Mouse (Mus musculus) intestine, embryonic 14.5 days (tissue): ENCODE data around the gene Sec14l4. TPM values are rescaled to one million over a fixed set of nuclear protein-coding genes. Genes with fewer than 3 reads are reported as not detected.
"Not testable (repeated sequence)": the region's sequence is repeated elsewhere in the genome, so short reads cannot be mapped to it uniquely, and the experiment has no call there.

Source experiments
- ATAC-seq: fragments of 200-750 bp; cut with Nextera tagmentation; replicated peaks from 2 replicates; pipeline ENCODE4 v1.8.0; 2017; ENCODE audit warnings: low read depth, moderate number of reproducible peaks, moderate TSS enrichment, moderate library complexity; ENCODE audit not compliant: low FRiP score, low TSS enrichment
- DNase-seq: peaks from one replicate; pipeline ENCODE4 v3.0.0-alpha.2; 2018; ENCODE audit warnings: low spot score
- H3K27ac ChIP-seq: fragments of 300-500 bp; sonication (generic); 2 replicates; pipeline ENCODE4 v1.5.1; 2014; ENCODE audit warnings: low read depth, mild to moderate bottlenecking, control low read depth
- H3K27me3 ChIP-seq: fragments of 300-500 bp; sonication (generic); replicated peaks from 2 replicates; pipeline ENCODE4 v1.6.1; 2014; ENCODE audit warnings: low read length, control low read depth; ENCODE audit not compliant: control insufficient read depth, insufficient read depth
- H3K36me3 ChIP-seq: fragments of 300-500 bp; sonication (generic); 2 replicates; pipeline ENCODE4 v1.6.1; 2014; ENCODE audit warnings: low read length, control low read depth; ENCODE audit not compliant: control insufficient read depth, insufficient read depth
- H3K4me1 ChIP-seq: fragments of 300-500 bp; sonication (generic); replicated peaks from 2 replicates; pipeline ENCODE4 v1.6.1; 2014; ENCODE audit warnings: low read length, control low read depth, mixed read lengths; ENCODE audit not compliant: control insufficient read depth, insufficient read depth
- H3K4me2 ChIP-seq: fragments of 300-500 bp; sonication (generic); 2 replicates; pipeline ENCODE4 v1.6.1; 2014; ENCODE audit warnings: low read length
- H3K4me3 ChIP-seq: fragments of 300-500 bp; sonication (generic); 2 replicates; pipeline ENCODE4 v1.5.1; 2014; ENCODE audit warnings: low read depth, low read length, control low read depth, mixed read lengths
- H3K9ac ChIP-seq: fragments of 300-500 bp; sonication (generic); 2 replicates; pipeline ENCODE4 v1.6.1; 2014; ENCODE audit warnings: mild to moderate bottlenecking, low read length
- H3K9me3 ChIP-seq: fragments of 300-500 bp; sonication (generic); 2 replicates; pipeline ENCODE4 v1.6.1; 2016; ENCODE audit warnings: low read length, control low read depth; ENCODE audit not compliant: control insufficient read depth
- WGBS: fragments of 180-500 bp; shearing (Covaris S2); extraction: QIAGEN DNeasy Blood & Tissue Kit; methylation state at CpG from one replicate; pipeline ENCODE4 v1.1.7; 2014; 5-methylcytosine and 5-hydroxymethylcytosine counted together
- polyA plus RNA-seq: library from polyadenylated mRNA; unstranded; fragments of >200 nt; fragmentation: Nextera tagmentation; extraction: Ambion mirVana; gene quantifications from 2 replicates; pipeline ENCODE4 v1.2.1, GENCODE M21; 2014

The Sec14l4 gene
- polyA plus RNA-seq, 1 experiment from 2014 or later: 0.38 TPM

DNA sequence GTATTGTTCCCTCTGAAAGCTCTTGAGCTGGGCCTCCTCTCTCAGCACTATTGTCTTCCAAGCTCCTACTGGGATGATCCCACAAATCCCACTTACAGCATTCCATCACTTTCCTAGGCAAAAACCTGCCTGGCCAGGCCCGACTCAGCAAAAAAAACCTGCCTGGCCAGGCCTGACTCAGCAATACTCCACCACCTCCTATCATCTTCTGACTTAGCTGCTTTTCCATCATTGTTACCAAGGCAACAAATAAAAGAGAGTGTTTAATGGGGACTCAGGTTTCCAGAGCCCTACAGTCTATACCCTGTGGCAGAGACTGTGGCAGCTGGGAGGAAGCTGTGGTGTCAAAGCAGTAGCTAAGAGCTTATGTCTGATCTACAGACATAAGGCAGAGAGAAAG, 18.6 kb upstream of the Sec14l4 start:
- Histone ChIP-seq H3K9me3 (no peaks in the 10 kb centered on the region), H3K9ac (no peak overlapping the region), H3K27ac (no peak overlapping the region), H3K4me2 (no peak overlapping the region), H3K4me1 (no peaks in the 10 kb centered on the region), H3K27me3 (no peaks in the 10 kb centered on the region), H3K4me3 (no peak overlapping the region), H3K36me3 (no peaks in the 10 kb centered on the region)
- ATAC-seq (no peak), DNase-seq (no peak)
- 86% methylated on average over 1 of the region's 1 CpGs for WGBS

DNA sequence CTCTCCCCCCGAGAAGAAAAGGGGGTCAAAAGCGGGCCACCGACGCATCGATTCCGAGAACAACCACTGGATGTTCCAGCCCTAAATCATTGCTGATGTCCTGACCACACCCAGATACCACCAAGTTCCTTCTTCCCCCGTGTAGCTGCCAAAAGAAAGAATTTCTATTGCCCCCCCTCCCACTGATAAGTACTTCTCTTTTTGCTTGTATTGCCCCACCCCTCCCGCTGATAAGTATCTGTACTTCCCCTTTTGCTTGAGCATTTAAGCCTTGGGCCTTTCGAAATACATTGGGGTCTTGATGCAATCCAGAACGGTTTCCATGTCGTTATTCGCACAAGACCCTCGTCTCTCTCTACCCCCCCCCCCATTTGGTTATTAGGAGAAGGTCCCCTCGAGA, 15.5 kb upstream of the Sec14l4 start:
- not testable (repeated sequence) for H3K4me1 ChIP-seq, DNase-seq, H3K36me3 ChIP-seq, H3K27me3 ChIP-seq, H3K4me2 ChIP-seq, ATAC-seq, H3K9ac ChIP-seq, H3K9me3 ChIP-seq, H3K27ac ChIP-seq, H3K4me3 ChIP-seq
- 91% methylated on average over 14 of the region's 14 CpGs for WGBS

DNA sequence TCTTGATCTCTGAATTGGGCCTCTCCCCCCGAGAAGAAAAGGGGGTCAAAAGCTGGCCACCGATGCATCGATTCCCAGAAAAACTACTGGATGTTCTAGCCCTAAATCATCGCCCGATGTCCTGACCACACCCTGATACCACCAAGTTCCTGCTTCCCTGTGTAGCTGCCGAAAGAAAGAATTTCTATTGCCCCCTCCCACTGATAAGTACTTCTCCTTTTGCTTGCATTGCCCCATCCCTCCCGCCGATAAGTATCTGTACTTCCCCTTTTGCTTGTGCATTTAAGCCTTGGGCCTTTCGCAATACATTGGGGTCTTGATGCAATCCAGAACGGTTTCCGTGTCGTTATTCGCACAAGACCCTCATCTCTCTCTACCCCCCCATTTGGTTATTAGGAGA, 9.2 kb upstream of the Sec14l4 start:
- H3K27ac ChIP-seq, DNase-seq, H3K36me3 ChIP-seq, H3K9me3 ChIP-seq, H3K4me3 ChIP-seq, ATAC-seq, H3K4me2 ChIP-seq, H3K27me3 ChIP-seq, H3K4me1 ChIP-seq, H3K9ac ChIP-seq: not testable (repeated sequence)
- 84% methylated on average over 13 of the region's 13 CpGs for WGBS

DNA sequence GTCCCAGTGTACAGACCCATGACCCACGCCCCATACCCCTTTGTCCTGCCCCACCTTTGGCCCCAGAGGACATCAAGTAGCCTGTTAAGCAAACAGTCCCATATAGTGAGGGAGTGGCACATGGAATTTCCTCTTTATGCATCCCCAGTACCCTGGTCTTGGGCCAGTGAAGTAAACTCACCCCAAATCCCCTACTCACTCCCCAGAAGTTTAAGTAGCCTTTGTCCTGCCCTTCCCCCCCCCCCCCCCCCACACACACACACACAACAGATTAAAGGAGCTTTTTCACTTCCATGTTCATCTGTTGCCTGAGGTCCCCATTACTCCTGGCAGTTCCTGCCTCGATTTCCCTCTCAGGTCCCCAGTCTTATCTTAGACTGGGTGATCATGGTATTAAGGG, 7.9 kb upstream of the Sec14l4 start:
- DNase-seq: no peak
- no peaks in the 10 kb centered on the region for H3K36me3 ChIP-seq
- H3K4me1 ChIP-seq: no peaks in the 10 kb centered on the region
- WGBS: 71% methylated on average over 2 of the region's 2 CpGs
- H3K4me2 ChIP-seq: no peak overlapping the region
- no peak overlapping the region for H3K27ac ChIP-seq
- no peak overlapping the region for H3K9ac ChIP-seq
- no peak overlapping the region for H3K4me3 ChIP-seq
- H3K9me3 ChIP-seq: no peaks in the 10 kb centered on the region
- no peaks in the 10 kb centered on the region for H3K27me3 ChIP-seq
- ATAC-seq: no peak

DNA sequence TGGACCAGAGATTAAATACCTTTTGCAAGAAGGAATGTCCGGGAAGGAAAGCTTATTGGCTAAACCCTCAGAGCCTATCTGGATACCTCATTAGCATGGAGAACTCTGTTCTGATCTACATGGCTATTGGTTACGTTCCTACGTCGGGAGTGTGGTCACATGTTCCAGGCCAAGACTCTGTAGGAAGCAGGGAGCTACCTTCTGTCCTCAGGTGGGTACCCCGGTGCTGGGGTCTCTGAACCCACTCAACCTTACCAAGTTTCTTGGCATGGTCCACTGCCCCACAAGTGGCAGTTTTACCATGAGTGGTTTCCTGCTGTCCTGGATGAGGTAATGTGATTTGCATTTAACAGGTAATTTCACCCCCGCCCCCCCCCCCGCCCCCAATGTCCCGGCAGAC, 4.2 kb upstream of the Sec14l4 start:
- no peaks in the 10 kb centered on the region for H3K4me1 ChIP-seq
- no peak overlapping the region for H3K27ac ChIP-seq
- no peaks in the 10 kb centered on the region for H3K36me3 ChIP-seq
- ATAC-seq: no peak
- H3K9me3 ChIP-seq: no peaks in the 10 kb centered on the region
- H3K4me2 ChIP-seq: no peak overlapping the region
- H3K27me3 ChIP-seq: 0 out of 2 replicates have a peak, but pooled peaks cover 9% of the 10 kb centered on the region
- H3K4me3 ChIP-seq: no peak overlapping the region
- 72% methylated on average over 8 of the region's 8 CpGs for WGBS
- no peak overlapping the region for H3K9ac ChIP-seq
- no peak for DNase-seq

DNA sequence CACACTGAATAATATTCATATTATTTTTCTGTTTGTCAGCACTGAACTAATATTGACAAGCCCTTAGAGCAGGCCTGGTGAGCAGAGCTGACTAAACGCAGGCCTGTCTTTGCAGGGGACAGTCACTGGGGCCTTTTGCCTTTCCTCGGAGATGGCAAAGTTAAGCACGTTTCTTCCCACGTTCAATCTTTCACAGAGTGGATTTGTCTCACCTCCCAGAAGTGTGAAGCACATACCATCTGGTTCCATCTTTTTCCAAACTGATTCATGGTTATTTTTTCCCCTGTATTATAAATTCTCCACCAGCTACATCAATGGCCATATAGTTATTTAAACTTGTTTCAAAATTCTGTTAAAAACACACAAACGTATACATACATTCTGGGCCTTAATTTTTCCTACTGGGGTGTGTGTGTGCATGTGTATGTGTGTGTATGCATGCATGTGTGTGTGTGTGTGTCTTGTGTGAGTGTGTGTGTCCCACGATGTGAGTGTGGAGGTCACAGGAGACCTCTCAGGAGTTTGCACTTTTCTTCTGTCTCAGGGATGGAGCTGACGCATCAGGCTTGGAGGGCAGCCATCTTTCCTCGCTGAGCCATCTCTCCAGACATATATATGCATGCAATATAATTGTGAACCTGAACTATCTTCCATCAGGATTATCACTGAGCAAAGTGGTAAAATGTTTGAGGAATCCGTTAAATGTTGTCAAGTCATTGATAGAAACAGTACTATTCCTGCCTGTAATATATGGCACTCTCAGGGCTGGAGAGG, 3.5 kb upstream of the Sec14l4 start:
- H3K4me3 ChIP-seq: no peak overlapping the region
- H3K27me3 ChIP-seq: 0 out of 2 replicates have a peak, but pooled peaks cover 14% of the 10 kb centered on the region
- H3K9me3 ChIP-seq: no peaks in the 10 kb centered on the region
- H3K36me3 ChIP-seq: no peaks in the 10 kb centered on the region
- DNase-seq: no peak
- H3K4me1 ChIP-seq: no peaks in the 10 kb centered on the region
- H3K27ac ChIP-seq: no peak overlapping the region
- H3K9ac ChIP-seq: no peak overlapping the region
- H3K4me2 ChIP-seq: no peak overlapping the region
- no peak for ATAC-seq
- 68% methylated on average over 9 of the region's 9 CpGs for WGBS

DNA sequence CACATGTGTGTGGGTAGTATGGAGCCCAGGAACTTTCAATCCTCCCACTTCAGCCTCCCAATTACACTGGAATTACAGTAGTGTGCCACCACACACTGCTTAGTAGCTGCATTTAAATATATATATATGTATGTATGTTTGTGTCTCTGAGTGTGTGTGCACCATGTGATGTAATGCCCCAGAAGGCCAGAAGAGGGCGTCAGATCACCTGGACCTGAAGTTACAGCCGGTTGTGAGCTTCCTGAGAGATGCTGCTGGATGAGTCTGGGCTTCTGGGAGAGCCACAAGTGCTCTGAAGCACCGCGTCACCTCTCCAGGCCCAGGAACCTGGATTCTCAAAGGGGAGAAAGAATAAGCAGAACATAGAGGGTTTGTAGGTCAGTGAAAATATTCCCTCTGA, 1.9 kb upstream of the Sec14l4 start:
- Histone ChIP-seq H3K9ac (no peak overlapping the region), H3K9me3 (no peaks in the 10 kb centered on the region), H3K36me3 (no peaks in the 10 kb centered on the region), H3K27ac (no peak overlapping the region), H3K4me3 (no peak overlapping the region), H3K4me1 (no peaks in the 10 kb centered on the region), H3K27me3 (0 out of 2 replicates have a peak, but pooled peaks cover 14% of the 10 kb centered on the region), H3K4me2 (no peak overlapping the region)
- 62% methylated on average over 4 of the region's 4 CpGs for WGBS
- DNase-seq (no peak), ATAC-seq (no peak)

DNA sequence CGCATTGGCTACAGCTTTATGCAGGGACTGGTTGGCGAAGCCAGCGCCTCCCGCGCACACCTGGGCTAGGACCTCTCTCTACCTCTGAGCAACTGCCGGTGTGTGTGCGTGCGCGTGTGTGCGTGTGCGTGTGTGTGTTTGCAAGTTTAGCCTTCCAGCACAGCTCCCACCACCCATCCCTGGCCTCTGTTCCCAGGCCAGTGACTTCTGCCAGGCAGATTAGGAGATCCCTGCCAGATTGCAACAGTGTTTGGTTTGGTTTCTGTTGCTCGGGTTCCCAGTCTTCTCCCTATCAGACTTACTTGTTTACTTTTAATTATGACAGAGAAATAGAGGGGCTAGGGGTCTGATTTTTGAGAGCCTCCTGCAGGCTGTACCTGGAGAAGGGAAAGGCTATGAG, 699 bp downstream of the Sec14l4 start:
- 29% methylated on average over 12 of the region's 12 CpGs for WGBS
- no peak for DNase-seq
- no peak for ATAC-seq
- Histone ChIP-seq H3K4me2 (no peak overlapping the region), H3K4me1 (no peaks in the 10 kb centered on the region), H3K36me3 (no peaks in the 10 kb centered on the region), H3K9me3 (no peaks in the 10 kb centered on the region), H3K4me3 (no peak overlapping the region), H3K27me3 (0 out of 2 replicates have a peak, but pooled peaks cover 14% of the 10 kb centered on the region), H3K9ac (no peak overlapping the region), H3K27ac (no peak overlapping the region)

DNA sequence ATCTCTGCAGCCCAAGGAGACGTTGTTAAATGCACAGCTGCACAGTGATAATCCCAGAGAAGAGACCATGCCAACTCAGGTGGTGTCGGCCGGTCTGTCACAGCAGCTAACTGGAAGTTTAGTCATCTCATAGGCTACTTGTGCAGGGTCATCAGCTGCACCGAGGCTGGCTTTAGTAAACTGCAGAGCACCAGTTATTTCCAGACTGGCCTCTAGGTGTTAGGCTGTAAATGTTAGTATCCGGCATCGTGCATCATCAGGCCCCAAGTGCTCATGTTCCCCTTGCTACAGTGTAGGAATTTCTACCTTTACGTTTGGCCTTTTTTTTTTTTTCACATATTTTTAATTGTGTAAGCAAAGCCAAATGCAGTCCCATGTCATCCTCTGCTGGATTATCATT, 2.2 kb downstream of the Sec14l4 start:
- Histone ChIP-seq H3K9ac (no peak overlapping the region), H3K36me3 (no peaks in the 10 kb centered on the region), H3K4me3 (no peak overlapping the region), H3K9me3 (no peaks in the 10 kb centered on the region), H3K4me1 (no peaks in the 10 kb centered on the region), H3K27ac (no peak overlapping the region), H3K4me2 (no peak overlapping the region), H3K27me3 (0 out of 2 replicates have a peak, but pooled peaks cover 14% of the 10 kb centered on the region)
- ATAC-seq (no peak), DNase-seq (no peak)
- WGBS: 68% methylated on average over 7 of the region's 7 CpGs
